Mouse (Mus musculus) left cerebral cortex, adult 11 months (tissue): ENCODE data around the gene Ccnf.

Experiments
- DNase-seq: peaks from one replicate; pipeline ENCODE4 v3.0.0; 2022; ENCODE audit warnings: low spot score

The Ccnf gene

DNA sequence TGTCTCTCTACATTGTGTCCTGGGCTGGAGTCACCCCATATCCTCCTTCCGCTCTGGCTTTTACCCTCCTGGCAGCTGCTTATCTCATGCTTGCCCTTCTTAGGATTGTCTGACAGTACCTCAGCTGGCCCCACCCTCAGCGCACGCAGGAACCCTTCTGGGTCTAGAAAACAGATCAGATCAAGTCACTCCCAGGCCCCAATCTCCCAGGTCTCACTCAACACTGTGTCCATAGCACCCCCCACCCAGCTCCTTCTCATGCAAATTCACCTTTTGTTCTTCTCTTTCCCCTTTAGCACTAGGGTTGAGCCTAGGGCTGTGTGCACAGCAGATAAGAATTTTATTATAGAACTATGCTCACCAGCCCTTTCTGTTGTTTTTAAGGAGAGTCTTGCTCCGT is 48.2 kb downstream of the Ccnf start:
- no peak for DNase-seq

DNA sequence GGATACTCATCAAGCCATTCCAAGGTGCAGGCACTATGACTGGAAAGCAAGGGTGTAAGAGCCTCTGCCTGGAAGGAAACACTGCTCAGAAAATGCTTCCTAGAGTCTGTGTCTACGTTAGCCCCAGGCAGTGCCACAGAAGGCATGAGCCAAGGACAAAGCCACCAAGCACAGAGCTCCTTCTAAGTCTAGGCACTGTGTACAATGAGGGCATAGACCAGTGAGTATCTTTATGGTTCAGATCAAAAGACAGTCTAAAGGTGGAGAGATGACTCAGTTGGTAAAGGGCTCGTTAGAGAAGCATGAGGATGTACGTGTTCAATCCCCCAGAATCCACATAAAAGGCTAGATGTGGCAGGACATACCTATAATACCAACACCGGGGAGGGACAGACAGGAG is 50.2 kb downstream of the Ccnf start:
- no peak for DNase-seq

- no peak for DNase-seq
Observed at GRCm38 (mm10) chr17:24199741-24200140, 51.5 kb downstream of the Ccnf start.

DNA sequence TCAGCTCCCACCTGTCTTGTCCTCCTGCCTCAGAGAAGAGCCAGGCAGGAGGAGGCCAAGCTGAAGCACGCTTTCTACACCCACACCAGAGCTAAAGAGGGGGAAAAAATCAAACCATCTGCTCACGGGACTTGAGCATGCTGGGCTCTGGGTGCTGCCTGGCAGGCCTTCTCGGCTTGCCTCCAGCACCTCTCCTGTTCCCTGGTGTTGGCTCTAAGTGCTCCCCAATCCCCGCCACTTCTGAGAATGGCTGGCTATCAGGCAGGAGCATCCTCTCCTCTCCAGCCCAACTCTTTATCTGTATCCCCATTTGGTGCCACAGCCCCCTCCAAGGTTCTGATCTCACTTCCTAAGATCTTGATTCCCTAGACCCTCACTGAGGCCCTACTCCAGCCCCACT is 52.0 kb downstream of the Ccnf start:
- peak; percentile 67 for DNase-seq

- peak; percentile 24 for DNase-seq
Observed at GRCm38 (mm10) chr17:24197032-24197824, 54.1 kb downstream of the Ccnf start.

GRCm38 (mm10) chr17:24195349-24195748 is 55.9 kb downstream of the Ccnf start:
- DNase-seq = no peak

DNA sequence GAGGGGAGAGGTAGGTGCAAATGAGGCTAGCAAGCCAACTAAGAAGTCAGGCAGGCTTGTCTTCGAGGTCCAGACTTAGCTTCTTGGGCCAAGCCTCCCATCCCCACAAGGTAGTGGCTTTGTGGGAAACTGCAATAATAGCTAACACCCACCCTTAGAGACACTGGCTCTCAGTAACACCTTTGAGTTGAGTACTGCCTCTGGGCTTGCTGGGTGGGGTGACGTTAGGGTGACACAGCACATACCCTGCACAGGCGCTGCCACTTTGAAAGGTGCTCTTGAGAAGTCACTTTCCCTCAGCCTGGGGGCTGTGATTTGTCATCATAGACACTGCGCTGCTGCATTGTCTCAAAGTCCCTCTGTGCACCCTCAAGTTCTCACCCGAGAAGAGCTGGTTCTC is 57.5 kb downstream of the Ccnf start:
- DNase-seq = no peak

DNA sequence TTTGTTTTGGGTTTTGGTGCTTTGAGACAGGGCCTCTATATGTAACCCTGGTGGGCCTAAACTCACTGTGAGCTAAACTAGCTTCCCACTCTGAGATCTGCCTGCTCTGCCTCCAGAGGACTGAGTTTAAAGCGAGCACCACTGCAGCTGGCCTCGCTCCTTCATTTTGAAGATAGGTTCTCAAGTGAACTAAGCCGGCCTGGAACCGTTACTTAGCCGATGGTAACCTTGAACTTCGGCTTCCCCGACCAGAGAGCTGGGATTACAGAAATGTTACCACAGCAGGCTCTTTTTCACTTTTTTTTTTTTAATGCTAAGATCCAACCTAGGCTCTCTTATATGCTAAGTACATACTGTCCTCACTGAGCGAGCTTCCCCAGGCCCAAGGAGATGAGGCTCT is 58.0 kb downstream of the Ccnf start:
- no peak for DNase-seq

GRCm38 (mm10) chr17:24192848-24193247 is 58.4 kb downstream of the Ccnf start:
- DNase-seq = no peak

GRCm38 (mm10) chr17:24191481-24191880 is 59.8 kb downstream of the Ccnf start:
- DNase-seq = no peak

DNA sequence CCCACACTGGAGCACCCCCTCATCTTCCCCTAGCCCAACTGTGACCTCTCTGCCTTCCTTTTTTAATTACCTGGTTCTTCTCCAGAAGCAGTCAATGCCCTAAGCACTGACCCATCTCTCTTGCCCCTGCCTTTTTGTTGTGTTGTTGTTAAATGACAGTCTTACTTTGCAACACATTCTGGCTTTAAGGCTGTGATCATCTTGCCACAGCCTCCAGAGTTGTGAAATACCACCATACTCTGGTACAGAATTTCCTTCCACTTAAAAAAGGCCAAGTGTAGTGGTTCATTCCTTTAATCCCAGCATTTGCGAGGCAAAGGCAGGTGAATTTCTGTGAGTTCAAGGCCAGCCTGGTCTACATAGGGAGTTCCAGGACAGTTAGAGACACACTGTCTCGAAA is 60.4 kb downstream of the Ccnf start:
- DNase-seq = no peak

GRCm38 (mm10) chr17:24174259-24174658 is 77.0 kb downstream of the Ccnf start:
- DNase-seq = no peak

DNA sequence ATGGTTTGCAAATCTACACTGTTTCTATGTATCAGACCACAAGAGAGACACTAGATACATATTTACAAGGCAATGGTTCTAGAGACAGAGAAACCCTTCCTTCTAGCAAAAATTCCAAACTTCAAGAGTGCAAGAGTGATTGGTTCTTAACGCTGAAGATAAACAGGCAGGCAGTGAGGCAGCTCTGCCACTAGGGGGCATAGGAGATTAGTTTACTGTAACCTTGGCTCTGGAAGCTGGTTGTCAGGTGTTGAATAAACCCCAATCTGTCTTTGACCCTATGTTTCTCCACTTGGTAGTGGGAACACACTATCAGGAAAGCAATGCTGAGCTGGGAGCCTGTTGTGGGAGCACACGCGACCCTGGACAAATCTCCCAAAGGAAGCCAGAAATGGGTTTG is 77.9 kb downstream of the Ccnf start:
- no peak for DNase-seq
